Mouse (Mus musculus) neural tube, embryonic 12.5 days (tissue): ENCODE results near the gene Znrf4. TPM values are rescaled to one million over a fixed set of nuclear protein-coding genes. Genes with fewer than 3 reads are reported as not detected.
"Not testable (repeated sequence)": the region's sequence is repeated elsewhere in the genome, so short reads cannot be mapped to it uniquely, and the experiment has no call there.

Source experiments
- ATAC-seq: fragments of 200-750 bp; cut with Nextera tagmentation; 2 replicates; pipeline ENCODE4 v1.8.0; 2017; ENCODE audit warnings: low read depth, mild to moderate bottlenecking, moderate TSS enrichment, moderate library complexity; ENCODE audit not compliant: low FRiP score
- H3K27ac ChIP-seq: fragments of 300-500 bp; sonication (generic); 2 replicates; pipeline ENCODE4 v1.5.1; 2016
- H3K27me3 ChIP-seq: fragments of 300-500 bp; sonication (generic); replicated peaks from 2 replicates; pipeline ENCODE4 v1.6.1; 2016; ENCODE audit warnings: mild to moderate bottlenecking
- H3K36me3 ChIP-seq: fragments of 300-500 bp; sonication (generic); 2 replicates; pipeline ENCODE4 v1.6.1; 2016; ENCODE audit warnings: mild to moderate bottlenecking
- H3K4me1 ChIP-seq: fragments of 300-500 bp; sonication (generic); 2 replicates; pipeline ENCODE4 v1.6.1; 2016
- H3K4me2 ChIP-seq: fragments of 300-500 bp; sonication (generic); replicated peaks from 2 replicates; pipeline ENCODE4 v1.6.1; 2016; ENCODE audit warnings: mild to moderate bottlenecking
- H3K4me3 ChIP-seq: fragments of 300-500 bp; sonication (generic); 2 replicates; pipeline ENCODE4 v1.5.1; 2016
- H3K9ac ChIP-seq: fragments of 300-500 bp; sonication (generic); 2 replicates; pipeline ENCODE4 v1.6.1; 2016; ENCODE audit warnings: mild to moderate bottlenecking
- H3K9me3 ChIP-seq: fragments of 300-500 bp; sonication (generic); 2 replicates; pipeline ENCODE4 v1.6.1; 2016; ENCODE audit warnings: mild to moderate bottlenecking
- WGBS: fragments of 180-500 bp; shearing (Covaris S2); methylation state at CpG from one replicate; pipeline ENCODE4 v1.1.7; 2016; 5-methylcytosine and 5-hydroxymethylcytosine counted together
- polyA plus RNA-seq: library from polyadenylated mRNA; unstranded; fragments of >200 nt; fragmentation: Nextera tagmentation; extraction: Ambion mirVana; gene quantifications from 2 replicates; pipeline ENCODE4 v1.2.1, GENCODE M21; 2016

Znrf4 gene
- polyA plus RNA-seq, 1 experiment from 2014 or later, result not detected

DNA sequence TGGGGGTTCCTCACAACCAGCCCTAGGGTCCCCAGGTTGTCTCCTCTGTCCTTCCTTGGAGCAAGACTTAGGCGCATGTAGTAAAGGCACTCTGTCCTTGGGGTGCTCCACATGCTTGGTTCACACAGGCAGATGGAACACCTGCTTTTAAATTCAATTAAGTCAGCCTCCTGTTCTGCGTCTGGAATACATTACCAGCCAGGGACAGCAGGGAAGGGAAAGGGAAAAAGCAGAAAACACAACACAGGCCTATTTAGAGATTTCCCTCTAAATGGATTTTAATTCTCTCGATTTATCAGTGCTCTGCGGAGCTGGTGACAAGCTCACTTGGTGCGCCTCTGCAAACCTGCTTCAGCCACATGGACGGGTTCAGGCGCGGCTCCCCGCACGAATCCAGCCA lies 6.8 kb downstream of the Znrf4 start:
- no peak overlapping the region for H3K4me3 ChIP-seq
- no peaks in the 10 kb centered on the region for H3K36me3 ChIP-seq
- peaks cover 34% of the 10 kb centered on the region for H3K4me1 ChIP-seq
- WGBS, result 79% methylated on average over 10 of the region's 10 CpGs
- H3K27me3 ChIP-seq, result peaks cover 7% of the 10 kb centered on the region
- H3K4me2 ChIP-seq, result no peak overlapping the region
- no peak overlapping the region for H3K9ac ChIP-seq
- H3K27ac ChIP-seq, result no peak overlapping the region
- H3K9me3 ChIP-seq, result peaks cover 9% of the 10 kb centered on the region; the same call in 1 of the 2 replicates
- ATAC-seq, result no peak

GRCm38 (mm10) chr17:56502526-56502925 lies 9.7 kb downstream of the Znrf4 start:
- H3K36me3 ChIP-seq, result no peaks in the 10 kb centered on the region
- 22% methylated on average over 9 of the region's 9 CpGs for WGBS
- ATAC-seq, result peak; percentile 61
- H3K4me3 ChIP-seq, result no peak overlapping the region; the same call in 1 of the 2 replicates
- no peaks in the 10 kb centered on the region for H3K27me3 ChIP-seq
- peaks cover 18% of the 10 kb centered on the region for H3K4me1 ChIP-seq
- no peak overlapping the region for H3K9ac ChIP-seq
- no peak overlapping the region for H3K27ac ChIP-seq
- H3K9me3 ChIP-seq, result peaks cover 9% of the 10 kb centered on the region; the same call in 1 of the 2 replicates
- H3K4me2 ChIP-seq, result no peak overlapping the region

GRCm38 (mm10) chr17:56501635-56502400 lies 10.4 kb downstream of the Znrf4 start:
- H3K4me2 ChIP-seq, H3K9ac ChIP-seq, H3K9me3 ChIP-seq, H3K36me3 ChIP-seq, H3K4me3 ChIP-seq, ATAC-seq, H3K27ac ChIP-seq, H3K27me3 ChIP-seq: not testable (repeated sequence)
- 36% methylated on average over 2 of the region's 2 CpGs for WGBS
- peaks cover 12% of the 10 kb centered on the region for H3K4me1 ChIP-seq

- Histone ChIP-seq H3K4me3 (no peak overlapping the region), H3K36me3 (no peaks in the 10 kb centered on the region), H3K4me2 (no peak overlapping the region), H3K27me3 (no peaks in the 10 kb centered on the region), H3K9ac (no peak overlapping the region), H3K27ac (no peak overlapping the region), H3K9me3 (peaks cover 24% of the 10 kb centered on the region), H3K4me1 (peaks cover 9% of the 10 kb centered on the region; the same call in 1 of the 2 replicates)
- WGBS, result 65% methylated on average over 5 of the region's 5 CpGs
- 0 out of 2 replicates have a peak, but pooled peaks have one; percentile 22 for ATAC-seq
Measured at GRCm38 (mm10) chr17:56499229-56499628, 13.0 kb downstream of the Znrf4 start.

- WGBS, result 70% methylated on average over 2 of the region's 2 CpGs
- no peak overlapping the region for H3K4me3 ChIP-seq
Measured at GRCm38 (mm10) chr17:56494480-56494879, 17.8 kb downstream of the Znrf4 start.

DNA sequence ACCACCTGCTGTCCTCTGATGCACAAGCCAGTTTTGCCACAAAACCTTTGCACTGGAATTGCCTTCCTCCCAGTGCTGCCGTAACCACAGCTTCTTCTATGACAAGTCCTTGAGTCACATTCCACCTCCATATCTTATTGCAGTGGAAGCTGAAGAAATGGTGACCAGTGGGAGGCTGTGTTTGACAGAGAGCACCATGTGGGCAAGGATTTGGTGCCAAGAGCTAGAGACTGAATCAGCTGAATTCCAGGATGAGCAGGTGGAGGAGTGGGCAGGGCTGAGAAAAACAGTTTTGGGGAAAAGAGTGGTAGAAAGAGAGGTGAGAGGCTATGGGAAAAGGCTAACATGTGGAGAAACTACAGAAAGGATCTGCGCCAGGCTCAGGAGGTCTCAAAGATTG lies 18.4 kb downstream of the Znrf4 start:
- no peak overlapping the region for H3K9ac ChIP-seq
- no peaks in the 10 kb centered on the region for H3K4me1 ChIP-seq
- no peak overlapping the region for H3K4me2 ChIP-seq
- 93% methylated on average over 2 of the region's 2 CpGs for WGBS
- no peaks in the 10 kb centered on the region for H3K36me3 ChIP-seq
- no peak overlapping the region for H3K4me3 ChIP-seq
- no peak for ATAC-seq
- H3K27me3 ChIP-seq, result no peaks in the 10 kb centered on the region
- peaks cover 44% of the 10 kb centered on the region for H3K9me3 ChIP-seq
- H3K27ac ChIP-seq, result no peak overlapping the region

More at GRCm38 (mm10) chr17:56494480-56494879, 17.8 kb downstream of the Znrf4 start:
- Histone ChIP-seq H3K27me3 (no peaks in the 10 kb centered on the region), H3K27ac (no peak overlapping the region), H3K4me1 (0 out of 2 replicates have a peak, but pooled peaks cover 3% of the 10 kb centered on the region), H3K9me3 (peaks cover 44% of the 10 kb centered on the region), H3K36me3 (no peaks in the 10 kb centered on the region), H3K9ac (no peak overlapping the region), H3K4me2 (no peak overlapping the region)
- ATAC-seq, result no peak

- 85% methylated on average over 7 of the region's 7 CpGs for WGBS
- Histone ChIP-seq H3K27me3 (no peaks in the 10 kb centered on the region), H3K9me3 (peaks cover 32% of the 10 kb centered on the region), H3K27ac (no peak overlapping the region), H3K36me3 (no peaks in the 10 kb centered on the region), H3K4me2 (no peak overlapping the region), H3K4me3 (no peak overlapping the region), H3K4me1 (peaks cover 18% of the 10 kb centered on the region), H3K9ac (no peak overlapping the region)
- ATAC-seq, result no peak
Measured at GRCm38 (mm10) chr17:56490438-56491152, 21.6 kb downstream of the Znrf4 start.

GRCm38 (mm10) chr17:56488028-56488427 lies 24.2 kb downstream of the Znrf4 start:
- peak overlapping the region; percentile 46 for H3K27ac ChIP-seq
- H3K4me3 ChIP-seq, result no peak overlapping the region
- H3K4me1 ChIP-seq, result peaks cover 18% of the 10 kb centered on the region
- H3K36me3 ChIP-seq, result no peaks in the 10 kb centered on the region
- no peaks in the 10 kb centered on the region for H3K27me3 ChIP-seq
- H3K9me3 ChIP-seq, result peaks cover 11% of the 10 kb centered on the region
- peak; percentile 88 for ATAC-seq
- 2% methylated on average over 12 of the region's 12 CpGs for WGBS
- H3K4me2 ChIP-seq, result peak overlapping the region; percentile 34
- no peak overlapping the region for H3K9ac ChIP-seq

GRCm38 (mm10) chr17:56487441-56487888 lies 24.8 kb downstream of the Znrf4 start:
- Histone ChIP-seq H3K36me3 (no peaks in the 10 kb centered on the region), H3K27me3 (no peaks in the 10 kb centered on the region), H3K4me2 (peak overlapping the region; percentile 34), H3K9ac (no peak overlapping the region), H3K4me3 (no peak overlapping the region), H3K27ac (peak overlapping the region; percentile 46), H3K4me1 (peaks cover 18% of the 10 kb centered on the region), H3K9me3 (peaks cover 5% of the 10 kb centered on the region)
- 3% methylated on average over 12 of the region's 16 CpGs for whole genome bisulfite sequencing
- ATAC-seq, result peak; percentile 89

DNA sequence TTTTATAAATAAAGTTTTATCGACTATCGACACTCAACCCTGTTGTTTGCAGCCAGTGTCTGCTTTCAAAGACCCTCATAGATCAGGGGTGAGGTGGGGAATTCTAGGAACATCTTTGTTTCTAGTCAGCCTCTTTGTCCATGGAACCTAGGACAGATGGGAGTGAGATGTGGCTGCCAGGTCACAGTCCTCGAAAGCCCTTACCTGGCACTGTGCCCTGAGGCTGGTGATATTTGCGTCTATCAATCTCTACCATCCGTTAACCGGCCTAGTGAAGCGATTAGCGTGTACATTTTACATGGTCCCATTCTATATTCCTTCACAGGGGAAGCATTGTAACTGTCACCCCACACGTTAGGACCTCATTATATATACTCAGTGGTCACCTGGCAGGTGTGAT lies 26.3 kb downstream of the Znrf4 start:
- Histone ChIP-seq H3K36me3 (no peaks in the 10 kb centered on the region), H3K4me3 (no peak overlapping the region), H3K9ac (no peak overlapping the region), H3K27ac (no peak overlapping the region), H3K27me3 (no peaks in the 10 kb centered on the region), H3K4me1 (peaks cover 18% of the 10 kb centered on the region), H3K9me3 (no peaks in the 10 kb centered on the region), H3K4me2 (no peak overlapping the region)
- WGBS, result 92% methylated on average over 9 of the region's 9 CpGs
- ATAC-seq, result no peak

DNA sequence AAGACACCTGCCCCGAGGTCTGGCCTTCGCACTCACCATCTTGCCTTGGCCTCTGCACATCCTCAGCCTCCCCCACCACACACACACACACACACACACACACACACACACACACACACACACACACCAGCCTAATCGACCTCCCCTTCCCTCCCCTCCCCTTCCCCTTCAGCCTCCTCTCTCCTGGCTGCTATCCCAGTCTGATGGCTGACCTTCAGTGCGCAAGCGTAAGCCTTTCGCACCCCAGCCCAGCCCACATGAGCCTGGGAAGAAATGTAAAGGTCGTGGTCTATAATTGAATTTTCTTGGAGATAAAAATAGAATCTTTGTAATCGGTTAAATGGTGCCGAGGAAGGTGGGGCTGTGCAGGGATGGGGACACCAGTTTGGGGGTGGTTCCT lies 27.1 kb downstream of the Znrf4 start:
- H3K27me3 ChIP-seq, result no peaks in the 10 kb centered on the region
- peaks cover 18% of the 10 kb centered on the region for H3K4me1 ChIP-seq
- no peak overlapping the region for H3K4me3 ChIP-seq
- no peaks in the 10 kb centered on the region for H3K9me3 ChIP-seq
- H3K27ac ChIP-seq, result no peak overlapping the region
- WGBS, result 80% methylated on average over 8 of the region's 9 CpGs
- ATAC-seq, result no peak
- H3K36me3 ChIP-seq, result no peaks in the 10 kb centered on the region
- H3K4me2 ChIP-seq, result no peak overlapping the region
- no peak overlapping the region for H3K9ac ChIP-seq

DNA sequence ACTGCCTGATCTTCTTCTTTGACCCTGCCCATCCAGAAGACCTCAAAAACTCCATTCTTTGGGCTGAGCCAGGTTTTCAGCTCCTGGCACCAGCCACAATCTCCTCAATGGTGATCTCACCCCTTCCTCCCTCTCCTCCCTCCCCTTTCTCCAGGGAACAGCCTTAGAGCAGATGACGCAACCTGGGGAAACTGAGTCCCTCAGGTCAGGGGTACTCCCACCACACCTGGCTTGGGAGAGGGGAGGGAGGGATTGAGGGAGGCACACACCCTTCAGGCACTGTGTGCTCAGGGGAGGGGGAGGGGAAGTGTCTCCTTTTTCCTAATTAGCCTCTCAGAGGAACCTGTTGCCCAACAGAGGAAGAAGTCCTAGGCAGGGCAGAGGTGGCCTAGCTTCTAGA lies 29.6 kb downstream of the Znrf4 start:
- Histone ChIP-seq H3K4me2 (no peak overlapping the region), H3K27ac (no peak overlapping the region), H3K36me3 (no peaks in the 10 kb centered on the region), H3K9me3 (no peaks in the 10 kb centered on the region), H3K9ac (no peak overlapping the region), H3K4me3 (no peak overlapping the region), H3K4me1 (peaks cover 9% of the 10 kb centered on the region), H3K27me3 (0 out of 2 replicates have a peak, but pooled peaks cover 7% of the 10 kb centered on the region)
- ATAC-seq, result no peak
- WGBS, result 75% methylated on average over 1 of the region's 1 CpGs
